Mouse (Mus musculus): ENCODE measurements at regions not wholly inside any gene's neighbourhood (a gene's known extent, or its start where the extent isn't known, plus 50 kb on each side); places are given as distances from the start of the nearest gene placed in this dataset.

GRCm38 (mm10) chr2:100252006-100252405, 1372.5 kb upstream of the Rag2 start:
- DNase-seq (ENCODE audit: low spot score), result no peak
- Histone ChIP-seq H3K4me1 (replicated peaks; ENCODE audit: insufficient read depth, low read length) (no peaks in the 10 kb centered on the region), H3K27ac (no peak overlapping the region), H3K9ac (ENCODE audit: low read depth, low read length) (no peak overlapping the region), H3K36me3 (ENCODE audit: insufficient read depth, low read length) (no peaks in the 10 kb centered on the region), H3K9me3 (replicated peaks; ENCODE audit: low read length) (no peaks in the 10 kb centered on the region), H3K27me3 (ENCODE audit: insufficient read depth, low read length) (no peaks in the 10 kb centered on the region), H3K4me2 (ENCODE audit: low read length) (no peak overlapping the region), H3K4me3 (replicated peaks; ENCODE audit: low read depth, low read length) (no peak overlapping the region)
- WGBS, result 95% methylated on average over 1 of the region's 1 CpGs
- no peak for TF ChIP-seq CTCF (IDR thresholded peaks at IDR 0.05; ENCODE audit: low read depth)
- ATAC-seq (replicated peaks; ENCODE audit: low FRiP score, low read depth), result no peak

DNA sequence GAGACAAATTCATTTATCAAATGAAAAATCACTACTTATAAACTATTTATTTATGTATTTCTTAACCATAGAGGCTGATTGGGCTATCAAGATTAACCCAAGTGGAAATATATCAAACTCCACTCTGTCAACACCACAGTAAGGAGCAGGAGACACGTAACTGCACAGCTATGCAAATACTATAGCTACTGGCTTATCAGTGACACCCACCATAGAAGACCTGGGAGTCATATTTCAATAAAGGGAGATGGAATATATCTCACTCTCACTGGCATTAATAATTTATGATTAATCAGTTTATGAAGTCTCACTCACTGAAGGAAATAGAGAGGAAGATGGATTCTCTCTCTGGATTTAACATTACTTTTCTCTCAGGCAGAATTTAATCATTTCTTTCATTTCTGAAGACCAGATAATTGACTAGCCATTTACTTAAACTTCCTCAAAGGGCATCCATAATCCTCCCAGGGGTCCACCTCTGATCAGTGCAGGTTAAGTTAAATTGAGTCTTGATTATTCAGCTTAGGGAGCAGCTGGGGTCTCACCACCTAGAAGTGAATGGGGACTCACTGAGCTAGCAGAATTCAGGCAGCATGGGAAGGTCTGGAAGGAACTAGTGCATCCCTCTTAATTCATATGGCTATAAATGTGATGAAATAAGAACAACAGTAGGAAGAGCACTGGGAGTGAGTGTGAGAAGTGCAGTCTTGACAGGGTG, 1365.2 kb upstream of the Rag2 start:
- no peak for TF ChIP-seq CTCF (IDR thresholded peaks at IDR 0.05; ENCODE audit: low read depth)

DNA sequence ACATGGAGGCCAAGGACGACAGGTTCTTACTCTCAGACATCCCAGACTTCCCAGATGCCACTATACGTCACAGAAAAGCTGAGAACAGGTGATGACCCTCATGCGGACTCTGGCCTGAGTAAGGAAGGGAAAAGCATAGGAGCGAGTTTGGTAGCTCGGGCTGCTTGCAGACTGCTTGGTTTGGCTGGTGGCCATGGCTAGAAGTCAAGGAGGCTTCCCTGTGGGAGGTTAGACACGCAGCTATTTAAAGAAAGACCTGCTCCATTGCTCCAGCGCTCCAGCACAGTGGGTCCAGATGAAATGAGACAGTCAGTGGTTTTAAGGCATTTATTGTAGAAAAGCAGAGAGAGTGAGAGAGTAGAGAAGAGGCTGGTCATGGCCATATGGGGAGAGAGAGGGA, 1318.0 kb upstream of the Rag2 start:
- DNase-seq (ENCODE audit: low spot score) (peak; percentile 16), ATAC-seq (replicated peaks; ENCODE audit: low FRiP score, low read depth) (no peak)
- no peaks in the 10 kb centered on the region for H3K36me3 ChIP-seq (ENCODE audit: insufficient read depth, low read length)

More for the DNA sequence above, 1365.2 kb upstream of the Rag2 start:
- Histone ChIP-seq H3K27me3 (ENCODE audit: insufficient read depth, low read length) (no peaks in the 10 kb centered on the region), H3K36me3 (ENCODE audit: insufficient read depth, low read length) (no peaks in the 10 kb centered on the region), H3K4me2 (ENCODE audit: low read length) (no peak overlapping the region), H3K4me1 (replicated peaks; ENCODE audit: insufficient read depth, low read length) (no peaks in the 10 kb centered on the region), H3K9me3 (replicated peaks; ENCODE audit: low read length) (no peaks in the 10 kb centered on the region), H3K9ac (ENCODE audit: low read depth, low read length) (no peak overlapping the region), H3K27ac (no peak overlapping the region), H3K4me3 (replicated peaks; ENCODE audit: low read depth, low read length) (no peak overlapping the region)
- WGBS, result 46% methylated on average over 1 of the region's 1 CpGs
- DNase-seq (ENCODE audit: low spot score) (no peak), ATAC-seq (replicated peaks; ENCODE audit: low FRiP score, low read depth) (no peak)

GRCm38 (mm10) chr2:100312750-100313275, 1311.7 kb upstream of the Rag2 start:
- Histone ChIP-seq H3K27ac (no peak overlapping the region), H3K27me3 (ENCODE audit: insufficient read depth, low read length) (no peaks in the 10 kb centered on the region), H3K4me1 (replicated peaks; ENCODE audit: insufficient read depth, low read length) (no peaks in the 10 kb centered on the region), H3K9ac (ENCODE audit: low read depth, low read length) (no peak overlapping the region), H3K4me3 (replicated peaks; ENCODE audit: low read depth, low read length) (no peak overlapping the region), H3K36me3 (ENCODE audit: insufficient read depth, low read length) (no peaks in the 10 kb centered on the region), H3K9me3 (replicated peaks; ENCODE audit: low read length) (no peaks in the 10 kb centered on the region), H3K4me2 (ENCODE audit: low read length) (no peak overlapping the region)
- 60% methylated on average over 1 of the region's 1 CpGs for WGBS
- no peak for TF ChIP-seq CTCF (IDR thresholded peaks at IDR 0.05; ENCODE audit: low read depth)
- ATAC-seq (replicated peaks; ENCODE audit: low FRiP score, low read depth) (no peak), DNase-seq (ENCODE audit: low spot score) (no peak)

More for the DNA sequence above, 1318.0 kb upstream of the Rag2 start:
- H3K27ac ChIP-seq, result no peak overlapping the region
- H3K9ac ChIP-seq (ENCODE audit: low read depth, low read length), result no peak overlapping the region
- no peaks in the 10 kb centered on the region for H3K27me3 ChIP-seq (ENCODE audit: insufficient read depth, low read length)
- H3K4me2 ChIP-seq (ENCODE audit: low read length), result no peak overlapping the region
- TF ChIP-seq CTCF (IDR thresholded peaks at IDR 0.05; ENCODE audit: low read depth), result no peak
- H3K9me3 ChIP-seq (replicated peaks; ENCODE audit: low read length), result no peaks in the 10 kb centered on the region
- H3K4me1 ChIP-seq (replicated peaks; ENCODE audit: insufficient read depth, low read length), result no peaks in the 10 kb centered on the region
- H3K4me3 ChIP-seq (replicated peaks; ENCODE audit: low read depth, low read length), result no peak overlapping the region
- 44% methylated on average over 7 of the region's 7 CpGs for WGBS

DNA sequence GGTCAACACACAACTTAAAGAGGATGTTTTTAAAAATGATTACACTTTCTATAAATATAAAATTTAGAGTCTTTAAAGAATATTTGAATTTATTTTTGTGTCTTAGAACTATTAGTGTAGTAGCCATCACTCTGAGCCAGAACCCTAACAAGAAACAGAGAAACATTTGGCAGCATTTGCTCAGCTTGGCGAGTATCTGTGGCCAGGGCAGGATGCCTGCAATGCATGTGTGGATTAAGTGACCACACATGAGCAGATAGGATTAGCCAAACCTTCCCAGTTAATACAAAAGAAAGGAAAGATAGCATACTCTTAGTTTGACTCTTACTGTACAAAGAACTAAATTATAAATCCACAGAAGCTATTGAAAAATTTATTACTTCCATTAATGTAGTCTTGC, 1304.1 kb upstream of the Rag2 start:
- Histone ChIP-seq H3K9ac (ENCODE audit: low read depth, low read length) (no peak overlapping the region), H3K4me2 (ENCODE audit: low read length) (no peak overlapping the region), H3K4me3 (replicated peaks; ENCODE audit: low read depth, low read length) (no peak overlapping the region), H3K27ac (no peak overlapping the region), H3K9me3 (replicated peaks; ENCODE audit: low read length) (no peaks in the 10 kb centered on the region), H3K27me3 (ENCODE audit: insufficient read depth, low read length) (no peaks in the 10 kb centered on the region), H3K36me3 (ENCODE audit: insufficient read depth, low read length) (no peaks in the 10 kb centered on the region), H3K4me1 (replicated peaks; ENCODE audit: insufficient read depth, low read length) (no peaks in the 10 kb centered on the region)
- TF ChIP-seq CTCF (IDR thresholded peaks at IDR 0.05; ENCODE audit: low read depth), result no peak
- WGBS, result 74% methylated on average over 1 of the region's 1 CpGs
- ATAC-seq (replicated peaks; ENCODE audit: low FRiP score, low read depth) (no peak), DNase-seq (ENCODE audit: low spot score) (no peak)

- TF ChIP-seq CTCF (IDR thresholded peaks at IDR 0.05; ENCODE audit: low read depth), result no peak
- no peaks in the 10 kb centered on the region for H3K4me1 ChIP-seq (replicated peaks; ENCODE audit: insufficient read depth, low read length)
- no peak overlapping the region for H3K27ac ChIP-seq
- H3K4me2 ChIP-seq (ENCODE audit: low read length), result no peak overlapping the region
- WGBS, result 56% methylated on average over 4 of the region's 4 CpGs
- no peak overlapping the region for H3K4me3 ChIP-seq (replicated peaks; ENCODE audit: low read depth, low read length)
- H3K9me3 ChIP-seq (replicated peaks; ENCODE audit: low read length), result no peaks in the 10 kb centered on the region
- H3K9ac ChIP-seq (ENCODE audit: low read depth, low read length), result no peak overlapping the region
- ATAC-seq (replicated peaks; ENCODE audit: low FRiP score, low read depth), result no peak
- H3K36me3 ChIP-seq (ENCODE audit: insufficient read depth, low read length), result no peaks in the 10 kb centered on the region
- DNase-seq (ENCODE audit: low spot score), result no peak
- H3K27me3 ChIP-seq (ENCODE audit: insufficient read depth, low read length), result no peaks in the 10 kb centered on the region
Observed at GRCm38 (mm10) chr2:100340713-100341112, 1283.8 kb upstream of the Rag2 start.
